Comparison of ENCODE assay signal across 8 mouse cellular contexts in genomic region chr13:54693558-54694347, GRCm38 (mm10). TPM values are rescaled to one million over a fixed set of nuclear protein-coding genes. Genes with fewer than 3 reads are reported as not detected.
DNase-seq lines count a peak whose midpoint lies in the region; ATAC-seq and TF ChIP-seq lines count a peak whose summit lies in the region.

Gene Rnf44 (minus strand): TSS chr13:54693907.

- ATAC-seq in erythroid progenitor cell, adult 5-6 weeks (replicated peaks; ENCODE audit: low FRiP score, poor library complexity, severe bottlenecking), result peak; percentile 85
- peak; percentile 99 for ATAC-seq in heart, embryonic 12.5 days (ENCODE audit: insufficient number of reproducible peaks, low FRiP score)
- peak; percentile 98 for ATAC-seq in kidney, postnatal 0 days (replicated peaks; ENCODE audit: low FRiP score, low read depth)
- peak; percentile 97 for ATAC-seq in liver, embryonic 11.5 days (replicated peaks; ENCODE audit: low FRiP score)
- ATAC-seq in stomach, embryonic 14.5 days (ENCODE audit: insufficient number of reproducible peaks, insufficient read depth, low FRiP score, low read depth), result peak; percentile 99

- DNase-seq in CD4-positive helper T cell, adult 2 months (ENCODE audit: low read depth, low spot score), result peak; percentile 100
- DNase-seq in brain, embryonic 18.5 days (ENCODE audit: low read depth, low spot score), result peak; percentile 99
- peak; percentile 99 for DNase-seq in kidney, postnatal 0 days (ENCODE audit: low spot score)
- peak; percentile 99 for DNase-seq in liver, embryonic 11.5 days (ENCODE audit: low spot score)
- peak; percentile 100 for DNase-seq in naive thymus-derived CD4-positive, alpha-beta T cell, adult 2 months (ENCODE audit: low read depth)

- H3K27me3 ChIP-seq in heart, embryonic 12.5 days (replicated peaks), result no peaks in the 10 kb centered on the region
- H3K27me3 ChIP-seq in kidney, postnatal 0 days (ENCODE audit: insufficient read depth, low read length), result no peaks in the 10 kb centered on the region
- H3K27me3 ChIP-seq in liver, embryonic 11.5 days (replicated peaks; ENCODE audit: control insufficient read depth, insufficient read depth, low read length), result no peaks in the 10 kb centered on the region
- no peaks in the 10 kb centered on the region for H3K27me3 ChIP-seq in stomach, embryonic 14.5 days (ENCODE audit: control insufficient read depth, insufficient read depth, low read length)

- H3K4me3 ChIP-seq in heart, embryonic 12.5 days, result peak within 1 kb of the TSS; percentile 89
- H3K4me3 ChIP-seq in kidney, postnatal 0 days (replicated peaks; ENCODE audit: low read depth, low read length), result peak within 1 kb of the TSS; percentile 96
- H3K4me3 ChIP-seq in liver, embryonic 11.5 days (ENCODE audit: low read depth, low read length), result peak within 1 kb of the TSS; percentile 79
- H3K4me3 ChIP-seq in stomach, embryonic 14.5 days (ENCODE audit: low read depth, low read length), result peak within 1 kb of the TSS; percentile 96

- under 1% methylated on average over 87 of the region's 92 CpGs for WGBS in heart, embryonic 12.5 days
- under 1% methylated on average over 80 of the region's 92 CpGs for WGBS in kidney, postnatal 0 days
- WGBS in liver, embryonic 11.5 days, result under 1% methylated on average over 88 of the region's 92 CpGs
- WGBS in stomach, embryonic 14.5 days, result under 1% methylated on average over 92 of the region's 92 CpGs

- H3K4me2 ChIP-seq in heart, embryonic 12.5 days, result peak within 1 kb of the TSS; percentile 96
- H3K4me2 ChIP-seq in kidney, postnatal 0 days (ENCODE audit: low read length), result peak within 1 kb of the TSS; percentile 77
- H3K4me2 ChIP-seq in liver, embryonic 11.5 days, result peak within 1 kb of the TSS; percentile 97
- peak within 1 kb of the TSS; percentile 99 for H3K4me2 ChIP-seq in stomach, embryonic 14.5 days (replicated peaks; ENCODE audit: low read depth, low read length)

- peak within 1 kb of the TSS; percentile 91 for H3K9ac ChIP-seq in heart, embryonic 12.5 days
- H3K9ac ChIP-seq in kidney, postnatal 0 days (ENCODE audit: low read depth, low read length), result peak within 1 kb of the TSS; percentile 89
- peak within 1 kb of the TSS; percentile 88 for H3K9ac ChIP-seq in liver, embryonic 11.5 days (ENCODE audit: low read depth, low read length)
- H3K9ac ChIP-seq in stomach, embryonic 14.5 days (replicated peaks; ENCODE audit: low read depth, low read length), result peak within 1 kb of the TSS; percentile 88

- peak within 1 kb of the TSS; percentile 89 for H3K27ac ChIP-seq in heart, embryonic 12.5 days (ENCODE audit: poor library complexity, severe bottlenecking)
- peak within 1 kb of the TSS; percentile 98 for H3K27ac ChIP-seq in kidney, postnatal 0 days
- peak within 1 kb of the TSS; percentile 93 for H3K27ac ChIP-seq in liver, embryonic 11.5 days (ENCODE audit: low read depth, low read length)
- H3K27ac ChIP-seq in stomach, embryonic 14.5 days (ENCODE audit: low read length), result peak within 1 kb of the TSS; percentile 93

- no peak for TF ChIP-seq CTCF in kidney, postnatal 0 days (IDR thresholded peaks at IDR 0.05; ENCODE audit: low read depth)

- H3K4me1 ChIP-seq in heart, embryonic 12.5 days (replicated peaks), result peaks cover 30% of the 10 kb centered on the region
- H3K4me1 ChIP-seq in kidney, postnatal 0 days (replicated peaks; ENCODE audit: insufficient read depth, low read length), result peaks cover 11% of the 10 kb centered on the region; the same call in 1 of the 2 replicates
- peaks cover 21% of the 10 kb centered on the region for H3K4me1 ChIP-seq in liver, embryonic 11.5 days (replicated peaks; ENCODE audit: control insufficient read depth, insufficient read depth, low read length)
- peaks cover 14% of the 10 kb centered on the region for H3K4me1 ChIP-seq in stomach, embryonic 14.5 days (ENCODE audit: control insufficient read depth, insufficient read depth, low read length)

- no peaks in the 10 kb centered on the region for H3K9me3 ChIP-seq in heart, embryonic 12.5 days (replicated peaks)
- no peaks in the 10 kb centered on the region for H3K9me3 ChIP-seq in kidney, postnatal 0 days (replicated peaks; ENCODE audit: low read length)
- no peaks in the 10 kb centered on the region for H3K9me3 ChIP-seq in liver, embryonic 11.5 days (ENCODE audit: control insufficient read depth, low read length)
- no peaks in the 10 kb centered on the region for H3K9me3 ChIP-seq in stomach, embryonic 14.5 days (ENCODE audit: control insufficient read depth, low read depth, low read length)

- H3K36me3 ChIP-seq in heart, embryonic 12.5 days, result no peaks in the 10 kb centered on the region
- H3K36me3 ChIP-seq in kidney, postnatal 0 days (ENCODE audit: insufficient read depth, low read length), result no peaks in the 10 kb centered on the region
- H3K36me3 ChIP-seq in liver, embryonic 11.5 days (ENCODE audit: control insufficient read depth, insufficient read depth, low read length), result no peaks in the 10 kb centered on the region
- no peaks in the 10 kb centered on the region for H3K36me3 ChIP-seq in stomach, embryonic 14.5 days (ENCODE audit: control insufficient read depth, insufficient read depth, low read length)

RNA-seq across cellular contexts. Expression of gene Rnf44, which starts in this region (rescaled TPM):
- total RNA-seq in erythroid progenitor cell, adult 5-6 weeks (2015; ENCODE audit: low replicate concordance), result 80.9 and 107 TPM in 2 replicates
- total RNA-seq in erythroid progenitor cell, adult 5-6 weeks (2017; ENCODE audit: low replicate concordance), result 17.1 and 62.3 TPM in 2 replicates
- 60.4 and 62.7 TPM in 2 replicates for polyA plus RNA-seq in heart, embryonic 12.5 days (2016; fragmentation: Nextera tagmentation; extraction: Ambion mirVana)
- 63.0 and 77.4 TPM in 2 replicates for polyA plus RNA-seq in kidney, postnatal 0 days (2015; fragmentation: Nextera tagmentation; extraction: Ambion mirVana)
- polyA plus RNA-seq in liver, embryonic 11.5 days (2014; fragmentation: Nextera tagmentation; extraction: Ambion mirVana), result 71.5 and 82.3 TPM in 2 replicates
- 71.7 and 83.9 TPM in 2 replicates for polyA plus RNA-seq in stomach, embryonic 14.5 days (2014; fragmentation: Nextera tagmentation; extraction: Ambion mirVana)

Comparison
In these comparisons a context has a peak if more than half of its experiments do, and no peak if none do; other contexts are left out.
1. Peak in every context shown above with its lines: DNase-seq, ATAC-seq, H3K4me3 ChIP-seq and H3K27ac ChIP-seq.